Mouse (Mus musculus): ENCODE data around the gene Tnfsf13. TPM values are rescaled to one million over a fixed set of nuclear protein-coding genes. Genes with fewer than 3 reads are reported as not detected.
A peak's percentile ranks its signal among the peaks of the same experiment; 100 is the strongest.

The Tnfsf13 gene
- polyA plus RNA-seq, 1 experiment = 6.8 TPM

- DNase-seq (ENCODE audit: low spot score) = peak; percentile 93
Measured at GRCm38 (mm10) chr11:69681314-69682208, 4.0 kb downstream of the Tnfsf13 start, which contains the start of gene Senp3. Gene Senp3, minus strand, starts transcription at chr11:69682084.

- DNase-seq (ENCODE audit: low spot score) = no peak
Measured at GRCm38 (mm10) chr11:69680136-69680855, 5.3 kb downstream of the Tnfsf13 start.

- no peak for DNase-seq (ENCODE audit: low spot score)
Measured at GRCm38 (mm10) chr11:69679144-69679543, 6.4 kb downstream of the Tnfsf13 start.

GRCm38 (mm10) chr11:69672211-69672706 lies 13.3 kb downstream of the Tnfsf13 start, which contains the start of gene Eif4a1:
Gene Eif4a1, minus strand, starts transcription at chr11:69672423.
- DNase-seq (ENCODE audit: low spot score) = peak; percentile 97

GRCm38 (mm10) chr11:69671726-69672124 lies 13.9 kb downstream of the Tnfsf13 start:
- DNase-seq (ENCODE audit: low spot score) = no peak

- DNase-seq (ENCODE audit: low spot score) = peak; percentile 89
Measured at GRCm38 (mm10) chr11:69670786-69671725, 14.5 kb downstream of the Tnfsf13 start.

GRCm38 (mm10) chr11:69666665-69667005 lies 18.9 kb downstream of the Tnfsf13 start:
- no peak for DNase-seq (ENCODE audit: low spot score)

GRCm38 (mm10) chr11:69665961-69666664 lies 19.5 kb downstream of the Tnfsf13 start, which contains the start of gene Cd68:
Gene Cd68, minus strand, starts transcription at chr11:69666153.
- DNase-seq (ENCODE audit: low spot score) = no peak

- no peak for DNase-seq (ENCODE audit: low spot score)
Measured at GRCm38 (mm10) chr11:69665457-69665960, 20.1 kb downstream of the Tnfsf13 start.

- no peak for DNase-seq (ENCODE audit: low spot score)
Measured at GRCm38 (mm10) chr11:69664841-69665240, 20.7 kb downstream of the Tnfsf13 start.

GRCm38 (mm10) chr11:69663795-69664194 lies 21.8 kb downstream of the Tnfsf13 start:
- DNase-seq (ENCODE audit: low spot score) = no peak

- no peak for DNase-seq (ENCODE audit: low spot score)
Measured at GRCm38 (mm10) chr11:69662967-69663671, 22.5 kb downstream of the Tnfsf13 start.

- peak; percentile 91 for DNase-seq (ENCODE audit: low spot score)
Measured at GRCm38 (mm10) chr11:69662213-69662966, 23.2 kb downstream of the Tnfsf13 start, which contains the start of gene Mpdu1. Gene Mpdu1, minus strand, starts transcription at chr11:69662642.

GRCm38 (mm10) chr11:69661221-69661881 lies 24.2 kb downstream of the Tnfsf13 start:
- DNase-seq (ENCODE audit: low spot score) = no peak

- DNase-seq (ENCODE audit: low spot score) = no peak
Measured at GRCm38 (mm10) chr11:69657462-69657881, 28.1 kb downstream of the Tnfsf13 start.

GRCm38 (mm10) chr11:69656617-69657461 lies 28.7 kb downstream of the Tnfsf13 start:
- no peak for DNase-seq (ENCODE audit: low spot score)

- peak; percentile 62 for DNase-seq (ENCODE audit: low spot score)
Measured at GRCm38 (mm10) chr11:69656065-69656455, 29.5 kb downstream of the Tnfsf13 start.
